Mouse (Mus musculus): ENCODE measurements around the gene Kpna6. TPM values are rescaled to one million over a fixed set of nuclear protein-coding genes. Genes with fewer than 3 reads are reported as not detected.

The Kpna6 gene
- total and polyA plus RNA-seq, 3 experiments: 15.9 to 66.5 (median 19.6) TPM

- Histone ChIP-seq H3K4me3 (ENCODE audit: control insufficient read depth in 1 of 2, insufficient read depth in 1 of 2, low read depth in 2 of 2, low read length in 2 of 2) (no peak overlapping the region), H3K36me3 (ENCODE audit: control insufficient read depth in 1 of 2, insufficient read depth in 2 of 2, low read length in 2 of 2) (peaks cover 0 to 9% of the 10 kb centered on the region in 2 experiments; a peak in 3 of 4 replicates), H3K9me3 (replicated peaks; ENCODE audit: insufficient read depth, low read length) (no peaks in the 10 kb centered on the region), H3K9ac (ENCODE audit: control insufficient read depth, low read depth, low read length, poor library complexity, severe bottlenecking) (peak overlapping the region; percentile 77; the same call in 1 of the 2 replicates), H3K79me2 (ENCODE audit: control insufficient read depth, insufficient read depth, low read length, poor library complexity) (peaks cover 4% of the 10 kb centered on the region; the same call in 1 of the 2 replicates), H3K27me3 (ENCODE audit: control insufficient read depth in 1 of 2, insufficient read depth in 2 of 2, low read length in 2 of 2) (no peaks in the 10 kb centered on the region), H3K27ac (ENCODE audit: control insufficient read depth, low read depth, low read length) (no peak overlapping the region), H3K4me1 (ENCODE audit: control insufficient read depth in 1 of 2, insufficient read depth in 2 of 2, low read length in 2 of 2) (peaks cover 3 to 17% of the 10 kb centered on the region in 2 experiments; a peak in 3 of 4 replicates)
- no peak for DNase-seq (ENCODE audit: low read depth, low spot score)
- no peak for TF ChIP-seq CTCF (IDR thresholded peaks at IDR 0.05 in 2 of 3, conservative IDR thresholded peaks at IDR 0.05 in 1 of 3; ENCODE audit: control insufficient read depth in 1 of 3, insufficient read depth in 1 of 3, low read depth in 2 of 3, low read length in 3 of 3, poor library complexity in 1 of 3, severe bottlenecking in 1 of 3)
- TF ChIP-seq RAD21 (IDR thresholded peaks at IDR 0.05; ENCODE audit: low read depth, low read length): no peak
- no peak for TF ChIP-seq MXI1 (IDR thresholded peaks at IDR 0.05; ENCODE audit: low read depth, low read length)
- TF ChIP-seq ZC3H11A (IDR thresholded peaks at IDR 0.05; ENCODE audit: low read depth, low read length): no peak
- TF ChIP-seq TCF12 (IDR thresholded peaks at IDR 0.05; ENCODE audit: low read depth, low read length): no peak
- no peak for TF ChIP-seq POLR2A (IDR thresholded peaks at IDR 0.05; ENCODE audit: control insufficient read depth in 1 of 2, insufficient read depth in 1 of 2, low read depth in 1 of 2, low read length in 2 of 2, poor library complexity in 1 of 2)
- no peak for TF ChIP-seq POLR2AphosphoS5 (IDR thresholded peaks at IDR 0.05; ENCODE audit: borderline replicate concordance, low read depth, low read length)
- TF ChIP-seq SMC3 (IDR thresholded peaks at IDR 0.05; ENCODE audit: low read depth, low read length): no peak
- TF ChIP-seq MEF2A (IDR thresholded peaks at IDR 0.05; ENCODE audit: extremely low read depth, insufficient replicate concordance, low read depth, low read length, poor library complexity, severe bottlenecking): no peak
- no peak for TF ChIP-seq USF2 (IDR thresholded peaks at IDR 0.05; ENCODE audit: borderline replicate concordance in 1 of 2, insufficient read depth in 1 of 2, low read depth in 1 of 2, low read length in 2 of 2)
- TF ChIP-seq MYB (IDR thresholded peaks at IDR 0.05; ENCODE audit: low read depth, low read length): no peak
- TF ChIP-seq TAL1 (IDR thresholded peaks at IDR 0.05; ENCODE audit: low read length): no peak
- TF ChIP-seq ETS1 (IDR thresholded peaks at IDR 0.05; ENCODE audit: low read depth, low read length): no peak
- no peak for TF ChIP-seq RCOR1 (IDR thresholded peaks at IDR 0.05; ENCODE audit: low read depth, low read length)
- no peak for TF ChIP-seq HCFC1 (IDR thresholded peaks at IDR 0.05; ENCODE audit: low read depth, low read length)
These were observed 50.3 kb downstream of the Kpna6 start for GRCm38 (mm10) chr4:129622120-129622802.

- Histone ChIP-seq H3K4me1 (ENCODE audit: control insufficient read depth in 1 of 2, insufficient read depth in 2 of 2, low read length in 2 of 2) (peaks cover 3 to 17% of the 10 kb centered on the region in 2 experiments; a peak in 3 of 4 replicates), H3K27me3 (ENCODE audit: control insufficient read depth in 1 of 2, insufficient read depth in 2 of 2, low read length in 2 of 2) (no peaks in the 10 kb centered on the region), H3K79me2 (ENCODE audit: control insufficient read depth, insufficient read depth, low read length, poor library complexity) (peaks cover 4% of the 10 kb centered on the region; the same call in 1 of the 2 replicates), H3K9ac (ENCODE audit: control insufficient read depth, low read depth, low read length, poor library complexity, severe bottlenecking) (no peak overlapping the region), H3K4me3 (ENCODE audit: control insufficient read depth in 1 of 2, insufficient read depth in 1 of 2, low read depth in 2 of 2, low read length in 2 of 2) (no peak overlapping the region), H3K36me3 (ENCODE audit: control insufficient read depth in 1 of 2, insufficient read depth in 2 of 2, low read length in 2 of 2) (peaks cover 0 to 7% of the 10 kb centered on the region in 2 experiments; a peak in 3 of 4 replicates), H3K9me3 (replicated peaks; ENCODE audit: insufficient read depth, low read length) (no peaks in the 10 kb centered on the region), H3K27ac (ENCODE audit: control insufficient read depth, low read depth, low read length) (no peak overlapping the region)
- DNase-seq (ENCODE audit: low read depth, low spot score): no peak
- no peak for TF ChIP-seq GABPA (IDR thresholded peaks at IDR 0.05; ENCODE audit: low read depth, low read length)
- no peak for TF ChIP-seq ELF1 (IDR thresholded peaks at IDR 0.05; ENCODE audit: low read depth, low read length)
- TF ChIP-seq RCOR1 (IDR thresholded peaks at IDR 0.05; ENCODE audit: low read depth, low read length): no peak
- no peak for TF ChIP-seq MEF2A (IDR thresholded peaks at IDR 0.05; ENCODE audit: extremely low read depth, insufficient replicate concordance, low read depth, low read length, poor library complexity, severe bottlenecking)
- TF ChIP-seq GATA1 (IDR thresholded peaks at IDR 0.05; ENCODE audit: low read depth, low read length): no peak
- TF ChIP-seq MYC (IDR thresholded peaks at IDR 0.05; ENCODE audit: low read depth, low read length): no peak
- no peak for TF ChIP-seq NRF1 (IDR thresholded peaks at IDR 0.05; ENCODE audit: insufficient read depth, low read depth, low read length, poor library complexity, severe bottlenecking)
- TF ChIP-seq ZKSCAN1 (IDR thresholded peaks at IDR 0.05; ENCODE audit: low read depth, low read length): no peak
- no peak for TF ChIP-seq RAD21 (IDR thresholded peaks at IDR 0.05; ENCODE audit: low read depth, low read length)
- no peak for TF ChIP-seq UBTF (IDR thresholded peaks at IDR 0.05; ENCODE audit: borderline replicate concordance, insufficient read depth, low read depth, low read length)
These were observed 51.2 kb downstream of the Kpna6 start for GRCm38 (mm10) chr4:129621283-129621841.

All from MEL (cell line).